Mouse (Mus musculus) liver, embryonic 16.5 days (tissue): ENCODE measurements at regions not wholly inside any gene's neighbourhood (a gene's known extent, or its start where the extent isn't known, plus 50 kb on each side); places are given as distances from the start of the nearest gene placed in this dataset.
"Not testable (repeated sequence)": the region's sequence is repeated elsewhere in the genome, so short reads cannot be mapped to it uniquely, and the experiment has no call there.

Experiments used
- ATAC-seq: fragments of 200-750 bp; cut with Nextera tagmentation; 2 replicates; pipeline ENCODE4 v1.8.0; 2017; ENCODE audit warnings: low read depth, mild to moderate bottlenecking, moderate number of reproducible peaks, moderate library complexity
- H3K27ac ChIP-seq: fragments of 300-500 bp; sonication (generic); 2 replicates; pipeline ENCODE4 v1.5.1; 2014; ENCODE audit warnings: mild to moderate bottlenecking, low read length
- H3K27me3 ChIP-seq: fragments of 300-500 bp; sonication (generic); 2 replicates; pipeline ENCODE4 v1.6.1; 2014; ENCODE audit warnings: low read depth, low read length, mixed read lengths; ENCODE audit not compliant: control insufficient read depth, insufficient read depth
- H3K36me3 ChIP-seq: fragments of 300-500 bp; sonication (generic); 2 replicates; pipeline ENCODE4 v1.6.1; 2014; ENCODE audit warnings: mild to moderate bottlenecking; ENCODE audit not compliant: control insufficient read depth, insufficient read depth
- H3K4me1 ChIP-seq: fragments of 300-500 bp; sonication (generic); 2 replicates; pipeline ENCODE4 v1.6.1; 2014; ENCODE audit warnings: low read depth, low read length, mixed read lengths; ENCODE audit not compliant: control insufficient read depth
- H3K4me2 ChIP-seq: fragments of 300-500 bp; sonication (generic); 2 replicates; pipeline ENCODE4 v1.6.1; 2014; ENCODE audit warnings: low read depth, low read length, mixed read lengths
- H3K4me3 ChIP-seq: fragments of 300-500 bp; sonication (generic); 2 replicates; pipeline ENCODE4 v1.5.1; 2014; ENCODE audit warnings: low read depth, mild to moderate bottlenecking, low read length
- H3K9ac ChIP-seq: fragments of 300-500 bp; sonication (generic); 2 replicates; pipeline ENCODE4 v1.6.1; 2014; ENCODE audit warnings: low read depth, low read length
- H3K9me3 ChIP-seq: fragments of 300-500 bp; sonication (generic); replicated peaks from 2 replicates; pipeline ENCODE4 v1.6.1; 2016; ENCODE audit warnings: low read length; ENCODE audit not compliant: control insufficient read depth
- WGBS: fragments of 180-500 bp; shearing (Covaris S2); extraction: QIAGEN DNeasy Blood & Tissue Kit; methylation state at CpG from one replicate; pipeline ENCODE4 v1.1.7; 2014; ENCODE audit not compliant: insufficient replicate concordance; 5-methylcytosine and 5-hydroxymethylcytosine counted together

- no peak overlapping the region for H3K27ac ChIP-seq
- no peak overlapping the region for H3K4me3 ChIP-seq
- no peaks in the 10 kb centered on the region for H3K4me1 ChIP-seq
- no peak overlapping the region for H3K4me2 ChIP-seq
- no peak overlapping the region for H3K9ac ChIP-seq
- H3K36me3 ChIP-seq = no peaks in the 10 kb centered on the region
- ATAC-seq = no peak
- no peaks in the 10 kb centered on the region for H3K9me3 ChIP-seq
- WGBS = 47% methylated on average over 4 of the region's 4 CpGs
- no peaks in the 10 kb centered on the region for H3K27me3 ChIP-seq
Observed at GRCm38 (mm10) chr1:35202551-35202950, 352.8 kb downstream of the Plekhb2 start.

- Histone ChIP-seq H3K27me3 (no peaks in the 10 kb centered on the region), H3K27ac (no peak overlapping the region), H3K4me1 (no peaks in the 10 kb centered on the region), H3K9me3 (no peaks in the 10 kb centered on the region; the same call in 1 of the 2 replicates), H3K4me3 (no peak overlapping the region), H3K9ac (no peak overlapping the region), H3K36me3 (no peaks in the 10 kb centered on the region), H3K4me2 (no peak overlapping the region)
- 65% methylated on average over 11 of the region's 11 CpGs for WGBS
- ATAC-seq = no peak
Observed at GRCm38 (mm10) chr1:35206834-35207529, 357.2 kb downstream of the Plekhb2 start.

- no peak overlapping the region for H3K4me2 ChIP-seq
- H3K4me1 ChIP-seq = no peaks in the 10 kb centered on the region
- H3K36me3 ChIP-seq = no peaks in the 10 kb centered on the region
- no peaks in the 10 kb centered on the region; the same call in 1 of the 2 replicates for H3K9me3 ChIP-seq
- no peaks in the 10 kb centered on the region for H3K27me3 ChIP-seq
- no peak overlapping the region for H3K4me3 ChIP-seq
- no peak for ATAC-seq
- 65% methylated on average over 13 of the region's 13 CpGs for WGBS
- H3K27ac ChIP-seq = no peak overlapping the region
- H3K9ac ChIP-seq = no peak overlapping the region
Observed at GRCm38 (mm10) chr1:35212111-35212891, 362.5 kb downstream of the Plekhb2 start.

- H3K27ac ChIP-seq = no peak overlapping the region
- no peaks in the 10 kb centered on the region; the same call in 1 of the 2 replicates for H3K9me3 ChIP-seq
- no peak overlapping the region for H3K4me2 ChIP-seq
- 72% methylated on average over 10 of the region's 10 CpGs for WGBS
- no peaks in the 10 kb centered on the region for H3K27me3 ChIP-seq
- H3K4me1 ChIP-seq = no peaks in the 10 kb centered on the region
- H3K9ac ChIP-seq = no peak overlapping the region
- no peak overlapping the region for H3K4me3 ChIP-seq
- H3K36me3 ChIP-seq = no peaks in the 10 kb centered on the region
- no peak for ATAC-seq
Observed at GRCm38 (mm10) chr1:35213875-35214274, 364.1 kb downstream of the Plekhb2 start.

GRCm38 (mm10) chr1:35216411-35216810 lies 366.6 kb downstream of the Plekhb2 start:
- H3K9me3 ChIP-seq = no peaks in the 10 kb centered on the region
- H3K4me3 ChIP-seq = no peak overlapping the region
- ATAC-seq = no peak
- H3K36me3 ChIP-seq = no peaks in the 10 kb centered on the region
- H3K27me3 ChIP-seq = no peaks in the 10 kb centered on the region
- WGBS = 75% methylated on average over 8 of the region's 8 CpGs
- H3K27ac ChIP-seq = no peak overlapping the region
- no peak overlapping the region for H3K9ac ChIP-seq
- no peak overlapping the region for H3K4me2 ChIP-seq
- no peaks in the 10 kb centered on the region for H3K4me1 ChIP-seq

- WGBS = 56% methylated on average over 5 of the region's 6 CpGs
- not testable (repeated sequence) for H3K4me3 ChIP-seq, H3K36me3 ChIP-seq, H3K27me3 ChIP-seq, ATAC-seq, H3K9ac ChIP-seq, H3K4me1 ChIP-seq, H3K4me2 ChIP-seq, H3K27ac ChIP-seq, H3K9me3 ChIP-seq
Observed at GRCm38 (mm10) chr1:35220215-35220614, 370.4 kb downstream of the Plekhb2 start.

GRCm38 (mm10) chr1:35220751-35221150 lies 371.0 kb downstream of the Plekhb2 start:
- 62% methylated on average over 9 of the region's 9 CpGs for WGBS
- no peak overlapping the region for H3K4me3 ChIP-seq

GRCm38 (mm10) chr1:35232592-35232991 lies 382.8 kb downstream of the Plekhb2 start:
- Histone ChIP-seq H3K27me3 (no peaks in the 10 kb centered on the region), H3K4me3 (no peak overlapping the region), H3K27ac (no peak overlapping the region), H3K36me3 (no peaks in the 10 kb centered on the region), H3K4me1 (no peaks in the 10 kb centered on the region), H3K4me2 (no peak overlapping the region), H3K9me3 (no peaks in the 10 kb centered on the region; the same call in 1 of the 2 replicates), H3K9ac (no peak overlapping the region)
- no peak for ATAC-seq
- 33% methylated on average over 2 of the region's 2 CpGs for WGBS

More at GRCm38 (mm10) chr1:35220751-35221150, 371.0 kb downstream of the Plekhb2 start:
- Histone ChIP-seq H3K9ac (no peak overlapping the region), H3K36me3 (no peaks in the 10 kb centered on the region), H3K27ac (no peak overlapping the region), H3K4me1 (no peaks in the 10 kb centered on the region), H3K27me3 (no peaks in the 10 kb centered on the region), H3K4me2 (no peak overlapping the region), H3K9me3 (no peaks in the 10 kb centered on the region)
- no peak for ATAC-seq

- Histone ChIP-seq H3K27ac (no peak overlapping the region), H3K36me3 (no peaks in the 10 kb centered on the region), H3K4me1 (no peaks in the 10 kb centered on the region), H3K4me3 (no peak overlapping the region), H3K4me2 (no peak overlapping the region), H3K9me3 (no peaks in the 10 kb centered on the region; the same call in 1 of the 2 replicates), H3K9ac (no peak overlapping the region), H3K27me3 (no peaks in the 10 kb centered on the region)
- no peak for ATAC-seq
Observed at GRCm38 (mm10) chr1:35238139-35238538, 388.4 kb downstream of the Plekhb2 start.
